Mouse (Mus musculus): ENCODE results near the gene Bcl6. TPM values are rescaled to one million over a fixed set of nuclear protein-coding genes. Genes with fewer than 3 reads are reported as not detected.
A peak's percentile ranks its signal among the peaks of the same experiment; 100 is the strongest.

The Bcl6 gene
- total RNA-seq, 2 experiments from 2014 or later = 26.0 to 30.1 TPM

DNA sequence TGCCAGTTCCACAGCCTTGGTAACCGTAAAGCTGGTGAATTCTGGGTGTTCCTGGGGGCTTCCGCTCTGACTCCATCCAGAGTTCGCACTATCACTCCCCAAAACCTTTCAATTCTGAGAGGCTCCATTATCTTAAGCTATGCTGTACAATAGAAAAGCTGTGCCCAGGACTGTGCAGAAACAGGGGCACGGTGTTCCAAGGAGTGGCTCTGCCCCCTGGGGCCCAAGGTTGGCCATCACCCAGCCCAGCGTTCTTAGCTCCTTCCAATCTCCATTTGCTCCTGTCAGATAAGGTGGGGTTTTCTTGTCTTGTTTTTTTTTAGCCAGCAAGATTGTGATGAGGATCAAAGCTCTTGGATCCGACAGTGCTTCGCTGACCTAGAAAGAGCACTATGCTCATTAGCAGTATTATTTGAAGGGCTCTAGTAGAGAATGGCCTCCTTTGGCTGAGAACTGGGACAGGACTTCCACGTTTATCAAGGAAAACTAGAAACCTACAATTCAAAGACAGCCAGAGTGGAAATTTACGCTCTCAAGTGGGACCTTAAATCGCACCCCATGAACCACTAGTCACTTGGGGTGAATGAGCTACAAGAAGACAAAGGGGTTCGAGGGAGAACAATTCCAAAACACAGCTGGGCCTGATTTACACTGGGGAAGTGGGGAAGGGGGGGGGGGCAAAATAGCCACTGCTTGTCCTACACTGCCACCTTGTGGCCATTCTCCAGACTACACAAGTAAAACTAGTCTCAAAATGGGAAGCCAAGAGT lies 35.3 kb downstream of the Bcl6 start:
- intact Hi-C loops (cut with DNase I) = loop anchor here (1.0 to 5.0 kb wide), 3 partner anchors 56 to 501 kb away; no protein-coding TSS in a partner anchor
- peak; percentile 23 to 53 for DNase-seq (ENCODE audit: low spot score in 2 of 2)

DNA sequence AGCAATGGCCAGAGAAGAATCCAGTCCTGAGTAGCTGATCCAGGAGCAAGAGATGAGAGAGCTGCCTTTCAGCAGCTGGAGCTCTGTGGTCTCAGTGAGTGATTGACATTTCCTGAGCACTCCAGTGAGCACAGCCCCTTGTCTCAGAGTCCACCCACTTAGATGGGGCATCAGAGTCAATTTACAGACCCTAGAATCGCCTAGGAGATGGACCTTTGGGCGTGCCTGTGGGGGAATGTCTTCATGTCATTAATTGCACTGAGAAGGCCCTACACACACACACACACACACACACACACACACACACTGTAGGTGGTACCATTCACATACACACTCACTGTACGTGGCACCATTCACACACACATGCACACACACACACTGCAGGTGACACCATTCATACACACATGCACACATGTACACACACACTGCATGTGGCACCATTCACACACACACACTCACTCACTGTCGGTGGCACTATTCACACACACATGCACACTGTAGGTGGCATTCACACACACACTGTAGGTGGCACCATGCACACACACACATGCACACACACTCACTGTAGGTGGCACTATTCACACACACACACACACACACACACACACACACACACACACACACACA lies 36.4 kb downstream of the Bcl6 start:
- DNase-seq (ENCODE audit: low spot score in 2 of 2) = no peak
- intact Hi-C loops (cut with DNase I) = loop anchor here (5.0 kb wide), 1 partner anchor 55 kb away; no protein-coding TSS in a partner anchor

DNA sequence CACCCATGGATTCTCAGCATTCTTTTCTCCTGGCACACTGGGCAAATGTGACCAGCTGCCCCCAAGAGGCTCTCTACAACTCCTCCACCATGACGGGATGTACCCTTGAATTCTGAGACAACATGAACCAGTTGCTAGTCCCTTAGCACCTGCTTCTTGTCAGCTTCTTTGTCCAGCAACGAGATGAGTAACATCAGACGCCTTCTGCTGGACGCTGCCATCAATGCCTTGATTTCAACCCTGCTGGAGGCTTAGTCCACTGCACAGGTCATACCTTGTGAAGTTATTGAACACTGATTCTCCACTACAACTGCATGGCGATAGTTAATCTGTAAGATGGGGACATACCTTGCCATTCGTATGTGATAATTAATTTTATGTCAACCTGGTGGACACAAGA lies 41.0 kb downstream of the Bcl6 start:
- intact Hi-C loops (cut with DNase I) = no loop called here

DNA sequence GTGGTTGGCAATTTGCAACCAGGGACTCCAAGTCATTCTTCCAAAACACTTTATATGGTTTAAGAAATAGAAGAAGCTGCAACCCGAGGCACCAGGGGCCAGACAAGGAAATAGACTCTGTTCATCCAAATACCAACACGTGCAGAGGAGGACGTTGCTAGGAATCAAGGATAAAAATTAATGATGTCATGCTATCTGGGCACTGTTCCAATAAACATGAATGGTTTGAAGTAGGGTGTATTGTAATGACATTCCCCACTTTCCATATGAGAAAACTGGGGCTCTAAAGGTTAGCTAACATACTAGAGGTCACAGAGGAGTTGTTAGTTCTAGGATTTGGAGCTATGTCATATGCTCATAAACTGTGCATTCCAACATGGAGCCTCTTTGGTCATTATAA lies 43.9 kb downstream of the Bcl6 start:
- DNase-seq (ENCODE audit: low spot score in 2 of 2) = no peak
- intact Hi-C loops (cut with DNase I) = no loop called here

More for the DNA sequence above, 41.0 kb downstream of the Bcl6 start:
- DNase-seq (ENCODE audit: low spot score in 2 of 2) = no peak

DNA sequence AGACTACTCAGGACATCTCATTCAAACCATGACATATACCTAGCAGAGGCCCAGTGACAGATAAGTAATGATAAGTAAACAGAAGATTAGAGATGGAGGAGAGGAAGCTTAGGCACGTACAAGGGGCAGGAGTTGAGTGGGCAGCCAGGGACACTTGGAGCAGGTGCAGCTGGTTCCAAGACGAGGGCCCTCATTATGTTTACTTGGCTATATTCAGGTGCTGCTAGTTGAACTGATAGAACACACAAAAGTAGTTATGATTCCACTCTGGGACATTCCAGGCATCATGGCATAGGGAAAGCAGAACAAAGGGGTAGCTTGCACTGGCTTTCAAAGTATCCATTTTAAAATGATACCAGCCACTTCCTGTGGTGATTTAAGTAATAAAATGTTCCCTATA lies 54.3 kb downstream of the Bcl6 start:
- no peak for DNase-seq (ENCODE audit: low spot score in 2 of 2)
- intact Hi-C loops (cut with DNase I) = no loop called here

DNA sequence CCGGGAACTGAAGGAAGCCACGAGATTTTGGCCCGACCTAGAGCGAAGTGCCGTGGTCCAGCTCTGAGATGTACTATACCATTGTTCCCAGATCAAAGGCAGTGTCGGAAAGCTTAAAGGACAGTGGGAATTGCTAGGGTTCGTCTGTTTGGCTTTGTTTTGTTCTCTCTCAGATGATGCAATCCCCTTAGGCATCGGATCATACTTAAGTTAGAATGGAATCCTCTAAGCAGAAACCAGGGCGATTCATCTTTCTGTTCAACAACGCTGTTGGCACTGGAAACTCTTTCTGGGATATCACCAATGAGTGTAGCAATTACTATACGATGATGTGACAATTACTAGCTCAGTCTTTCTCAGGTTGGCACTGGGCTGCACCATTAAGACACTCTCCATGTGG lies 56.4 kb downstream of the Bcl6 start, which contains the start of gene Rtp2:
TSS of gene Rtp2 (minus strand) at position 101 of the 400 bp plus-strand sequence.
- intact Hi-C loops (cut with DNase I) = no loop called here
- DNase-seq (ENCODE audit: low spot score in 2 of 2) = no peak

DNA sequence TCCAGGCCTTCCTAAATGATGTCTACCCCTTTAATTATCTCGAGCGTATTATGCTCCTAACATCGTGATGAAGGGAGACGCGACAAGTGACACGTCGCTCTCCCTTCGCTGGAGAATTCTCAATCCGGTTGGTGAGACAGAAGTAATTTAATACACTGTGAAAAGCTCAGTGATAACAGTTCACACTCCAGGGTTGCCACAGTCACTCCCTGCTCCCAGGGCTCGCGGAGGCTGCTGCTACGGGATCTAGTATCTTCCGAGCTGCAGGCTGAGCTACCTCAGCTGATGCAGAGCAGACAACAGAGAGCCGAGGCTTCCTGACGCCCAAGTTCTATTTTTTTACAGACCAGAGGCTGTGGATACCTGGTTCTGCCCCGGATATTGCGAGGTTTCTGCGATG lies 57.4 kb downstream of the Bcl6 start:
- intact Hi-C loops (cut with DNase I) = no loop called here
- DNase-seq (ENCODE audit: low spot score in 2 of 2) = no peak

DNA sequence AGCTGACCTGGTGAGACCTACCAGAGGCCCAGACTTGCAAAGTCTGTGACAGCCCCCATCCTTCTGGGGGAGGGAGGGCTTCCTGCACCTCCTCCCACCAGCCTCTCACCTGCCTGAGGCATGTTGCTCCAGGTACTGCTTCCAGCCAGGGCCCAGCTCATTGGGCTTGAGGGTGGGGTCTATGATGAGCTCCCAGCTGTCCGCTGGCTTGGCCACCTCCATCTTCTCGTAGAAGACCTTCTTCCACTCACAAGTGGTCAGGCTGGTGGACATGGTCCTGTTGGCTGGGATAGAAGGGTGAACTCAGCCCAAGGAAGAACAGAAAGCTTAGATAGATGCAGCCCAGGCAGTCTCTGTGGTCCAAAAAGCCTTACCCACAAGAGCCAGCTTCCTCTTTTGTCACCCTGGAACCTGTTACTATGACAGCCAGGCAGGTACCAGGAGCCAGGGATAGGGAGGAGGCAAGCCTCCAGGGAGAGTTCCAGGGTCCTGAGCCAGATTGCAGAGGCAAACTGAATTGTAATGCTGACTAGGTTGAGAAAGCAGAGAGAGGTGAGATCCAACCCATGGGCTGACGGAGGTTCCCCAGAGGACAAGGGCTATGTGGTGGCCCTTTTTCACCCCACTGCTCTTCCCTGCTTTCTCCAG lies 58.1 kb downstream of the Bcl6 start:
- intact Hi-C loops (cut with DNase I) = no loop called here

DNA sequence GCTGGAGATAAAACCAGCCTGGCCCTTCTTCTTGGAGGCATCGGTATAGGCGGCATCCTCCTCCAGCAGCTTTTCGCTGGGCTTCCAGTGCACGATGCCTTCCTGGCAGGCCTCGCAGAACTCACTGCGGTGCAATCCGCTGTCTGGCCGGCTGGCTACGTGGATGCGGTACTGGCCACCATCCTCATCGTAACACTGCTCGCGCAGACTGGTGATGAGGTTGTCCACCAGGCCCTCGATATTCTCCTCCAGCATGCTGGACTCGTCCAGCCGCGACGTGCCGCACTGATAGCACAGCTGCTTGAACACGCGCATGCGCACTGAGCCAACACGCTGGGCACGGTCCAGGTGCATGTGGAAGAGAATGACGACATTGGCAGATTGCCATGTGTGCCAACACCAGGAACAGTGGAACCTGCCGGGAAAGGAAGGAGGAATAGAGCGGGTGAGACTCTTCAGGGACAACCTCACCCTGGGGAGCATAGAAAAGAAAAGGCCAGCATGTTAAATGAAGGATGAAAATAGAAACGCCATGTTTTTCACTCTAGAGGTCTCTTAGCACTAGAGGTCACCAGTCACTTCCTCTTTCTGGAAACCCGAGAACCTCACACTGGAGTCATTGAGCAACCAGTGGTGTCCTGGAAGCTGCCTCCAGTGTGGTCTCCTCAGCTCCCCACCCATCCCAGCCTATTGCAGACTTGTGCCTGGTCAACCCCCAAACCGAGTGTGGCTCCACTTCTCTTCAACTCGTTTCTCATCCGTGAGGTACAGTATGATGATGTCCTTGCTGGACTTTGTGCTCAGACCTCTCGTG lies 61.1 kb downstream of the Bcl6 start:
- intact Hi-C loops (cut with DNase I) = no loop called here
- DNase-seq (ENCODE audit: low spot score in 2 of 2) = no peak

More for the DNA sequence above, 58.1 kb downstream of the Bcl6 start:
- no peak for DNase-seq (ENCODE audit: low spot score in 2 of 2)

DNA sequence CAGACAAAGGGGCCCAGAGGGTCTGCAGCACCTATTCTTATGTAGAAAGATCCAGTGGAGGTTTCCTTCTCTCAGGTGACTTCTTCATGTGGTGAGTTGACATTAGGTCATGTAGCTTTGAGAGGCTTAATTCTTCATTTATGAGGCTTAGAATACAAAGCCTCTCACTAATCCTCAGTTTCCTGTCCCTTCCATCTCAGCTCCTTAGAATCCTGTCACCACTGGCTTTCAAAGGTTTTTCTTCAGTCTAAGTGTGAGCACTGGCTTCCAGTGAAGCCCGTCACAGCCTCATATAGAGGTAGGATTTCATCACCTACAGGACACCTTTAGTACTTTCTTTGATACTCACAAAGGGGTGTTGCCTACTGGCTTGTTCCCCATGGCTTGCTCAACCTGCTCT lies 65.7 kb downstream of the Bcl6 start:
- intact Hi-C loops (cut with DNase I) = no loop called here
- DNase-seq (ENCODE audit: low spot score in 2 of 2) = no peak

DNA sequence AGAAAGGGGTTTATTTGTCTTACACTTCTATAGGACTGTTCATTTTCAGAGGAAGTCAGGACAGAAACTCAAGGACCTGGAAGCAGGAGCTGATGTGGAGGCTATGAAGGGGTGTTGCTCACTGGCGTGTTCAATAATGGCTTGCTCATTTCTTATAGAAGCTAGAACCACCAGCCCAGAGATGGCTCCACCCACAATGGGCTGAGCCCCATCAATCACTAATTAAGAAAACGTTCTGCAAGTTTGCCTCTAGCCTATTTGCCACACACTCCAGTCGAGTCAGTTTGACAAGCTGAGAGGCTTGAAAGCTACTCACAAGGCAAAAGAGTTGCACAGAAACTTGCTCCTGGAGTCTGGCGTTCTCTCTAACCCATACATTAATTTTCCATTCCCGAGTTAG lies 67.0 kb downstream of the Bcl6 start:
- intact Hi-C loops (cut with DNase I) = no loop called here
- no peak for DNase-seq (ENCODE audit: low spot score in 2 of 2)

DNA sequence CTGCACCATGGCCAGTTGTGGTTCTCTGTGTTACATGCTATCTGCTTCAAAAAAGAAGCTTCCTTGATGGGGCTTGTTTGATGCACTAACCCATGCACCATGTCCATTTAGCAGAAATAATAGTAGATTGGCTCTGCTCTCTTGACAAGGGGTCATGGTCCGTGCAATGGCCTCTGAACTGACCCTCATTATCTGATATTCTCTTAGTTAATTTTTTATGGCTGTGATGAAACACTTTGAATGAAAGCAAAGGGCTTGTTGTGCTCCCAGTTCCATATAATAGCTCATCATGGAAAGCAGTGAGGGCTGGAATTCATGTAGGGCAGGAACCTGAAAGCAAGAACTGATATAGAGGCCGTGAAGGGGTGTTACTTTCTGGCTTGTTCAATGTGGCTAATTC lies 69.2 kb downstream of the Bcl6 start:
- DNase-seq (ENCODE audit: low spot score in 2 of 2) = no peak
- intact Hi-C loops (cut with DNase I) = no loop called here

Other genes starting within 250 kb of the Bcl6 start
- 100 to 1,000 TPM; 409 to 480 TPM for gene Sst, start 97.9 kb downstream of the Bcl6 start, total RNA-seq (2021)
- not detected for gene Rtp2, start 56.5 kb downstream of the Bcl6 start, total RNA-seq (2021)
- gene Gm37419, start 370 bp downstream of the Bcl6 start, total RNA-seq (2021) = not detected

All from left cerebral cortex, postnatal 36 days (tissue).